Mouse (Mus musculus) megakaryocyte progenitor cell, adult 5-6 weeks (primary cell): ENCODE measurements around the gene Tmod3. TPM values are rescaled to one million over a fixed set of nuclear protein-coding genes. Genes with fewer than 3 reads are reported as not detected.

ENCODE experiments used
- total RNA-seq, 2 experiments: library from RNA; stranded (forward) in 1 of 2; stranded (reverse) in 1 of 2; fragments of 157-497, 149-512 nt in 1 of 2; fragments of 200-1000 nt in 1 of 2; gene quantifications; 2 replicates each; pipeline versions ENCODE4 v1.2.3 to v1.2.4; 2015 to 2017

Gene Tmod3
- total RNA-seq, 2 experiments from 2014 or later = 55.9 to 58.7 TPM

Other genes with a start within 250 kb of the Tmod3 start
- not detected in 2 replicates for gene Bcl2l10, start 211.9 kb downstream of the Tmod3 start, total RNA-seq (2015)
- not detected in 2 replicates for gene Bcl2l10, start 211.9 kb downstream of the Tmod3 start, total RNA-seq (2017)
- 64.2 and 65.1 TPM in 2 replicates for gene Mapk6, start 149.7 kb downstream of the Tmod3 start, total RNA-seq (2015)
- 50.3 and 53.6 TPM in 2 replicates for gene Mapk6, start 149.7 kb downstream of the Tmod3 start, total RNA-seq (2017)
- 20.1 and 24.1 TPM in 2 replicates for gene Leo1, start 118.1 kb downstream of the Tmod3 start, total RNA-seq (2015)
- 49.9 and 60.3 TPM in 2 replicates for gene Leo1, start 118.1 kb downstream of the Tmod3 start, total RNA-seq (2017)
- gene Tmod2, start 51.7 kb upstream of the Tmod3 start, total RNA-seq (2015) = 0.02 TPM in 1 of 2 replicates, not detected in the other
- gene Tmod2, start 51.7 kb upstream of the Tmod3 start, total RNA-seq (2017) = 0.10 TPM in 1 of 2 replicates, not detected in the other
- 3.1 and 4.6 TPM in 2 replicates for gene Lysmd2, start 66.1 kb upstream of the Tmod3 start, total RNA-seq (2015)
- 1.6 and 1.9 TPM in 2 replicates for gene Lysmd2, start 66.1 kb upstream of the Tmod3 start, total RNA-seq (2017)
- not detected in 2 replicates for gene Scg3, start 124.4 kb upstream of the Tmod3 start, total RNA-seq (2015)
- gene Scg3, start 124.4 kb upstream of the Tmod3 start, total RNA-seq (2017) = not detected in 2 replicates
- not detected in 2 replicates for gene Bmp5, start 215.7 kb upstream of the Tmod3 start, total RNA-seq (2015)
- gene Bmp5, start 215.7 kb upstream of the Tmod3 start, total RNA-seq (2017) = not detected in 2 replicates